Mouse (Mus musculus) skeletal muscle tissue, adult 2 months (tissue): ENCODE results near the gene Yy1.

ENCODE experiments used
- DNase-seq: peaks from one replicate; pipeline ENCODE4 v3.0.0-alpha.2; 2012; ENCODE audit warnings: low read depth, low spot score

The Yy1 gene

GRCm38 (mm10) chr12:108792546-108793452 is at the start of gene Yy1:
Yy1 (plus strand) TSS chr12:108792973.
- peak; percentile 99 for DNase-seq

- no peak for DNase-seq
Observed at GRCm38 (mm10) chr12:108745990-108746389, 46.8 kb upstream of the Yy1 start.

- no peak for DNase-seq
Observed at GRCm38 (mm10) chr12:108749019-108749418, 43.8 kb upstream of the Yy1 start.

GRCm38 (mm10) chr12:108749454-108749853 is 43.3 kb upstream of the Yy1 start:
- no peak for DNase-seq

- DNase-seq = no peak
Observed at GRCm38 (mm10) chr12:108750226-108750625, 42.5 kb upstream of the Yy1 start.

GRCm38 (mm10) chr12:108751790-108752189 is 41.0 kb upstream of the Yy1 start:
- no peak for DNase-seq

- DNase-seq = no peak
Observed at GRCm38 (mm10) chr12:108755141-108755540, 37.6 kb upstream of the Yy1 start.

GRCm38 (mm10) chr12:108756611-108757010 is 36.2 kb upstream of the Yy1 start:
- DNase-seq = no peak

GRCm38 (mm10) chr12:108757717-108758257 is 35.0 kb upstream of the Yy1 start:
- peak; percentile 95 for DNase-seq

- no peak for DNase-seq
Observed at GRCm38 (mm10) chr12:108758273-108758672, 34.5 kb upstream of the Yy1 start.

- DNase-seq = no peak
Observed at GRCm38 (mm10) chr12:108758682-108759081, 34.1 kb upstream of the Yy1 start.

GRCm38 (mm10) chr12:108759266-108759665 is 33.5 kb upstream of the Yy1 start:
- DNase-seq = no peak

- DNase-seq = no peak
Observed at GRCm38 (mm10) chr12:108760016-108760415, 32.8 kb upstream of the Yy1 start.

GRCm38 (mm10) chr12:108760500-108761020 is 32.2 kb upstream of the Yy1 start:
- DNase-seq = no peak

GRCm38 (mm10) chr12:108761209-108761608 is 31.6 kb upstream of the Yy1 start:
- DNase-seq = no peak

- DNase-seq = no peak
Observed at GRCm38 (mm10) chr12:108761665-108762064, 31.1 kb upstream of the Yy1 start.

- no peak for DNase-seq
Observed at GRCm38 (mm10) chr12:108763057-108763796, 29.5 kb upstream of the Yy1 start.

- DNase-seq = no peak
Observed at GRCm38 (mm10) chr12:108764917-108765678, 27.7 kb upstream of the Yy1 start.

GRCm38 (mm10) chr12:108765751-108766221 is 27.0 kb upstream of the Yy1 start:
- DNase-seq = peak; percentile 89

GRCm38 (mm10) chr12:108766316-108766715 is 26.5 kb upstream of the Yy1 start:
- DNase-seq = no peak

- DNase-seq = no peak
Observed at GRCm38 (mm10) chr12:108766866-108767265, 25.9 kb upstream of the Yy1 start.
